Mouse (Mus musculus): ENCODE data around the gene Cd52. TPM values are rescaled to one million over a fixed set of nuclear protein-coding genes. Genes with fewer than 3 reads are reported as not detected.

Cd52 gene
- polyA plus RNA-seq, 1 experiment from 2014 or later = 114 TPM

DNA sequence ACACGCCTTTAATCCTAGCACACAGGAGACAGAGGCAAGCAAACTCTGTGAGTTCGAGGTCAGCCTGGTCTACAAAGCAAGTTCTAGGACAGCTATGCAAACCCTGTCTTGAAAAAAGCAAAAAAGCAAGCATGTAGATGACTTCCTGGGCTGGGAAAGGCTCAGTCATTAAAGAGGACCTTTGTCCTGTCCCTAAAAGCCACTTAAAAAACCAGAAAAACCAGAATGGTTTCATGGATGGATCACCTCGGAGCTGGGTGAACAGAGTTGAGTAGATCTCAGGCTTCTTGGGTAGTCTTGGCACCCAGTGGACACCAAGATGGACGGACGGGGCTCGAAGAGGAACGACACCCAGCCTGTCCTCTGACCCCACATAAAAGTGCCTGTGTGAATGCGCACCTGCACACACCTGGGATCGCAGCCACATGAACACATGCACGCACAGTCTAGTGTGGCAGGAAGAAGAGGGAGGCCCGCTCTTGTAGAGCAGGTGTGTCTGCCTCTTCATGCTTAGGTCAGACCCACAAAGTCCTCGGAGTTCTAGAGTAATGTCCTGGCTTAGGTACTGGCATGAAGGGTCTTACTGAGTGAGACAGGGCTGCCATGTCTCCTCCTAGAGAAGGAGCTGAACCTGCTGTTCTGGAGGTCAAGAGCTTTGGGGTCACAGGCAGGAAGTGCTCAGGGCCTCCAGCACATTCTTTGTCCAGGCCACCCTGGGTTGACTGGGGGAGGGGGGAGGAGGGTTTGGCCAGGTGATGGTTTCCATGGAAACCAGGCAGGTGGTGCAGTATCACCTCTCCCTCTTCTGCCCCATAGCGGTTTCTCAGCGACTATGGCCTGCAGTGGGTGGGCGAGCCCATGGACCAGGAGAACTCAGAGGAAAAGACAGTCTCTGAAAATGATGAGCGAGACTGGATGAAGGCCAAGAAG, 20.6 kb upstream of the Cd52 start:
- no peaks in the 10 kb centered on the region for H3K27me3 ChIP-seq (ENCODE audit: insufficient read depth, low read length)
- H3K9ac ChIP-seq (replicated peaks) = no peak overlapping the region
- no peak overlapping the region for H3K4me3 ChIP-seq (ENCODE audit: low read depth, low read length)
- no peaks in the 10 kb centered on the region for H3K36me3 ChIP-seq (replicated peaks; ENCODE audit: insufficient read depth, low read length)
- 79% methylated on average over 16 of the region's 16 CpGs for WGBS (ENCODE audit: insufficient replicate concordance)
- H3K9me3 ChIP-seq (ENCODE audit: low read length) = no peaks in the 10 kb centered on the region
- peaks cover 49% of the 10 kb centered on the region for H3K4me1 ChIP-seq (ENCODE audit: insufficient read depth)
- no peak for ATAC-seq
- TF ChIP-seq EP300 (IDR thresholded peaks at IDR 0.05; ENCODE audit: low read depth) = no peak
- no peak for TF ChIP-seq CTCF (IDR thresholded peaks at IDR 0.05; ENCODE audit: low read depth)
- H3K27ac ChIP-seq (ENCODE audit: low read depth) = 0 out of 2 replicates have a peak overlapping the region, but pooled peaks have one; percentile 77
- no peak overlapping the region for H3K4me2 ChIP-seq (ENCODE audit: low read depth, low read length)
- no peak for DNase-seq

DNA sequence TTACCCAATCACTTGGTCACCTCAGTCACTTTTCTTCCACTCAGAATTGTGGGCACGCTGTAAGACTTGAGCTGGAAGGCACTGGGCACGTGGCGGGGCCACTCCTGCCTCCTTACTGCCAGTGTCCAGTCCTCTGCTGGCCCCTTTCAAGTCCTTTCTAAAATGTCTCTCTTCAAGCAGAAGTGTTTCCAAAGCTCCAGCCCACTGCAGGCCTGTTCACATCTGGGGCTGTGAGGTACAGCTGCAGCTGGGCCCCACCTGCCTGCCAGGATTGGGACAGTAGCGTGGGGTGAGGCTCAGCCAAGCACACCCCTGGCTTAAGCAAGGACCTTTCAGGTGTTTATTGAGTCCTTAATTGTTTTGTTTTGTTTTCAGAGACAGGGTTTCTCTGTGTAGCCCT, 19.2 kb upstream of the Cd52 start:
- Histone ChIP-seq H3K36me3 (replicated peaks; ENCODE audit: insufficient read depth, low read length) (no peaks in the 10 kb centered on the region), H3K4me2 (ENCODE audit: low read depth, low read length) (no peak overlapping the region), H3K9me3 (ENCODE audit: low read length) (no peaks in the 10 kb centered on the region), H3K27ac (ENCODE audit: low read depth) (no peak overlapping the region), H3K9ac (replicated peaks) (no peak overlapping the region), H3K4me3 (ENCODE audit: low read depth, low read length) (no peak overlapping the region), H3K4me1 (ENCODE audit: insufficient read depth) (peaks cover 42% of the 10 kb centered on the region), H3K27me3 (ENCODE audit: insufficient read depth, low read length) (no peaks in the 10 kb centered on the region)
- no peak for DNase-seq
- ATAC-seq = no peak
- no peak for TF ChIP-seq CTCF (IDR thresholded peaks at IDR 0.05; ENCODE audit: low read depth)
- no peak for TF ChIP-seq EP300 (IDR thresholded peaks at IDR 0.05; ENCODE audit: low read depth)
- 84% methylated on average over 4 of the region's 4 CpGs for WGBS (ENCODE audit: insufficient replicate concordance)

DNA sequence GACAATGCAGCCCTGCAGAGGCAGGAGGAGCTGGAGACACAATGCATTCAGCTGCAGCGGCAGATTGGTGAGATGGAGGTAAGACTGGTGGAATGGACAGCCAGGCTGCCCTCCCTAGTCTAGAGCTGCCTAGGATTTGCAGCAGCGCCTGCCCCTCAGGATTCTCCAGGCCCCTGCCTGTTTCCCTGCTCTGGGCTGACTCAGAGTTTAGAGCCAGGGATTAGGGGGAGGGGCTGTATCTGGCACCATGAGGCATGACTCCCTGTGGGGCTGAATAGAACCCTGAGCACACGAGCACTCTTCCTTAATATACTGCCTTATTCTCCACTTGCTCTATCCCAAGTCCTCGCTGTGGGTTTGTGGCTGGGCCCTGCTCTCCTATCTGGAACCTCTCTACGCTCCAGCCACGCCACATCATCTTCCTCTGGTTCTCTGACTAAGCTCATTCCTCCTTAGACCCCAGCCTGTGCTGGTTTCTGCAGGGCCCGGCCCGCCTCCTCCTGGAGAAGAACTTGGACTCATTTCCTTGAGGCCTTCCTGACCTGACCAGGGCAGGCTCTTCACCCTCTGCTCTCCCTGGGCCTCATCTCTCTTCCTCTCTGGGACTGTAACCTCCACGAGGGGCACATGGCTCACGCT, 18.6 kb upstream of the Cd52 start:
- H3K27ac ChIP-seq (ENCODE audit: low read depth) = no peak overlapping the region
- no peak for DNase-seq

DNA sequence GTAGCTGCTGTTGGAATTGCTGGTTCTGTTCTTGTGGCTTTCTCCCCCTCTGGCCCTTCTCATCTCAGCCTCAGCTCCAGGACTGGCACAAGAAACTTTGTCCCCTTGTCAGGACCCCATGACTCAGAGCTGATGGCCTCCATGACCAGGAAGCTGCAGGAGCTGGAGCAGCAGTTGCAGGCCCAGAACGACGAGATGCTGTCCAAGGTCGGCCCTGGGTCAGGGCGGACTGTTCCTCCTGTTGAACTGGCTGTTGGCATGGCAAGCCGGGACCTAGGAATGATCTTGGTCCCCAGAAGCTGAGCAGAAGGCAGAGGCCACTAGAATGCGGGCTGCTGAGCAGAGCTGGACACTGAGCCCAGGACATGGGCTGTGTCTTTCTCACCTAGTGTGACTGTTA, 17.5 kb upstream of the Cd52 start:
- Histone ChIP-seq H3K36me3 (replicated peaks; ENCODE audit: insufficient read depth, low read length) (no peaks in the 10 kb centered on the region), H3K9ac (replicated peaks) (no peak overlapping the region), H3K27ac (ENCODE audit: low read depth) (no peak overlapping the region), H3K9me3 (ENCODE audit: low read length) (no peaks in the 10 kb centered on the region), H3K4me3 (ENCODE audit: low read depth, low read length) (no peak overlapping the region), H3K4me1 (ENCODE audit: insufficient read depth) (peaks cover 30% of the 10 kb centered on the region), H3K27me3 (ENCODE audit: insufficient read depth, low read length) (no peaks in the 10 kb centered on the region), H3K4me2 (ENCODE audit: low read depth, low read length) (no peak overlapping the region)
- TF ChIP-seq CTCF (IDR thresholded peaks at IDR 0.05; ENCODE audit: low read depth) (no peak), EP300 (IDR thresholded peaks at IDR 0.05; ENCODE audit: low read depth) (no peak)
- ATAC-seq (no peak), DNase-seq (no peak)
- 65% methylated on average over 6 of the region's 6 CpGs for WGBS (ENCODE audit: insufficient replicate concordance)

More for the DNA sequence above, 18.6 kb upstream of the Cd52 start:
- Histone ChIP-seq H3K9me3 (ENCODE audit: low read length) (no peaks in the 10 kb centered on the region), H3K9ac (replicated peaks) (no peak overlapping the region), H3K36me3 (replicated peaks; ENCODE audit: insufficient read depth, low read length) (no peaks in the 10 kb centered on the region), H3K27me3 (ENCODE audit: insufficient read depth, low read length) (no peaks in the 10 kb centered on the region), H3K4me3 (ENCODE audit: low read depth, low read length) (no peak overlapping the region), H3K4me2 (ENCODE audit: low read depth, low read length) (no peak overlapping the region), H3K4me1 (ENCODE audit: insufficient read depth) (peaks cover 41% of the 10 kb centered on the region)
- ATAC-seq = no peak
- TF ChIP-seq CTCF (IDR thresholded peaks at IDR 0.05; ENCODE audit: low read depth) = no peak
- TF ChIP-seq EP300 (IDR thresholded peaks at IDR 0.05; ENCODE audit: low read depth) = no peak
- 56% methylated on average over 10 of the region's 10 CpGs for WGBS (ENCODE audit: insufficient replicate concordance)

DNA sequence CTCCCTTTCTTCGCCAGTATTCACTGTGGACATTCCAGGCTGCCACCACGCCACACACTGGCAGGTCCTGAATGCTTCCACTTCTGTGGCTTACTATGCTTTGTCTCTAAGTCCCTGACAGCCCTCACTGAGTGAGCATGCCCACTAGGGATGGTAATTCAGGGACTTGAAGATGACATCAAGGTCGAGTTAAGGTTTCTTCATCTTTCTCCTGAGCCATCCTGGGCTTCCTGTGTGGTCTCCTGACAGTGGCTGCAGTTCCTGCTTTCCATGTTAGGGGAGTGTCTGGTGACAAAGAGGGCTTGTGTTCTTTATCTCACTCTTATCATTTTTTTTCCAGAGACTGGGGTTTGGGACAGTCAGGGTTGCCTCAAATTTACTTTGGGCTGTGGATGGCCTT, 15.8 kb upstream of the Cd52 start:
- no peaks in the 10 kb centered on the region for H3K36me3 ChIP-seq (replicated peaks; ENCODE audit: insufficient read depth, low read length)
- 38% methylated on average over 3 of the region's 3 CpGs for WGBS (ENCODE audit: insufficient replicate concordance)
- H3K4me1 ChIP-seq (ENCODE audit: insufficient read depth) = peaks cover 25% of the 10 kb centered on the region
- ATAC-seq (no peak), DNase-seq (no peak)
- TF ChIP-seq CTCF (IDR thresholded peaks at IDR 0.05; ENCODE audit: low read depth) = no peak
- no peak for TF ChIP-seq EP300 (IDR thresholded peaks at IDR 0.05; ENCODE audit: low read depth)
- H3K27me3 ChIP-seq (ENCODE audit: insufficient read depth, low read length) = no peaks in the 10 kb centered on the region
- no peak overlapping the region for H3K9ac ChIP-seq (replicated peaks)
- H3K9me3 ChIP-seq (ENCODE audit: low read length) = no peaks in the 10 kb centered on the region
- no peak overlapping the region for H3K4me2 ChIP-seq (ENCODE audit: low read depth, low read length)
- no peak overlapping the region for H3K27ac ChIP-seq (ENCODE audit: low read depth)
- H3K4me3 ChIP-seq (ENCODE audit: low read depth, low read length) = no peak overlapping the region

DNA sequence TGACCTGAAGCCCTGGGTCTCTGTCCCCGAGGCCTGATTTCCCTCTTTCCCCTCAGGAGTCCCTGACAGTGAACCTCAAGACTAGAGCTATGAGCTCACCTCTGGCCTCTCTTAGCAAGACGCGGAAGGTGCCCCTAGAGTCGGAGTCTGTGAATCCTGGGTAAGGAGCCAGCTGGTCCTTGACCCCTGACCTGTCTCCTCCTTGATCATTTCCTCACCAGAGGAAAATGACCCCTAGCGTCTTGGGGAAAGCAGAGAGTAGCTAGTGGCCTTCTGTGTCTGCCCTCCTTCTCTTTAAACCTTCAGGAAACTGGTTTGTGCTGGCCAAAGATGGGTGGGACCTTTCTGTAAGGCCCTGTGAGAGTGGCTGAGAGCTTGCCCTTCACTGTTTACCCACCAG, 13.3 kb upstream of the Cd52 start:
- Histone ChIP-seq H3K27me3 (ENCODE audit: insufficient read depth, low read length) (no peaks in the 10 kb centered on the region), H3K27ac (ENCODE audit: low read depth) (no peak overlapping the region), H3K4me3 (ENCODE audit: low read depth, low read length) (no peak overlapping the region), H3K9ac (replicated peaks) (no peak overlapping the region), H3K36me3 (replicated peaks; ENCODE audit: insufficient read depth, low read length) (no peaks in the 10 kb centered on the region), H3K4me2 (ENCODE audit: low read depth, low read length) (no peak overlapping the region), H3K4me1 (ENCODE audit: insufficient read depth) (peaks cover 20% of the 10 kb centered on the region), H3K9me3 (ENCODE audit: low read length) (no peaks in the 10 kb centered on the region)
- ATAC-seq (no peak), DNase-seq (no peak)
- no peak for TF ChIP-seq EP300 (IDR thresholded peaks at IDR 0.05; ENCODE audit: low read depth)
- TF ChIP-seq CTCF (IDR thresholded peaks at IDR 0.05; ENCODE audit: low read depth) = no peak
- WGBS (ENCODE audit: insufficient replicate concordance) = 58% methylated on average over 5 of the region's 5 CpGs

Data from liver, postnatal 0 days (tissue).